Mouse (Mus musculus) liver, embryonic 16.5 days (tissue): ENCODE data around the gene Tpbpa. TPM values are rescaled to one million over a fixed set of nuclear protein-coding genes. Genes with fewer than 3 reads are reported as not detected.
A peak's percentile ranks its signal among the peaks of the same experiment; 100 is the strongest.
"Not testable (repeated sequence)": the region's sequence is repeated elsewhere in the genome, so short reads cannot be mapped to it uniquely, and the experiment has no call there.

Experiments used
- ATAC-seq: fragments of 200-750 bp; cut with Nextera tagmentation; 2 replicates; pipeline ENCODE4 v1.8.0; 2017; ENCODE audit warnings: low read depth, mild to moderate bottlenecking, moderate number of reproducible peaks, moderate library complexity
- H3K27ac ChIP-seq: fragments of 300-500 bp; sonication (generic); 2 replicates; pipeline ENCODE4 v1.5.1; 2014; ENCODE audit warnings: mild to moderate bottlenecking, low read length
- H3K27me3 ChIP-seq: fragments of 300-500 bp; sonication (generic); 2 replicates; pipeline ENCODE4 v1.6.1; 2014; ENCODE audit warnings: low read depth, low read length, mixed read lengths; ENCODE audit not compliant: control insufficient read depth, insufficient read depth
- H3K36me3 ChIP-seq: fragments of 300-500 bp; sonication (generic); 2 replicates; pipeline ENCODE4 v1.6.1; 2014; ENCODE audit warnings: mild to moderate bottlenecking; ENCODE audit not compliant: control insufficient read depth, insufficient read depth
- H3K4me1 ChIP-seq: fragments of 300-500 bp; sonication (generic); 2 replicates; pipeline ENCODE4 v1.6.1; 2014; ENCODE audit warnings: low read depth, low read length, mixed read lengths; ENCODE audit not compliant: control insufficient read depth
- H3K4me2 ChIP-seq: fragments of 300-500 bp; sonication (generic); 2 replicates; pipeline ENCODE4 v1.6.1; 2014; ENCODE audit warnings: low read depth, low read length, mixed read lengths
- H3K4me3 ChIP-seq: fragments of 300-500 bp; sonication (generic); 2 replicates; pipeline ENCODE4 v1.5.1; 2014; ENCODE audit warnings: low read depth, mild to moderate bottlenecking, low read length
- H3K9ac ChIP-seq: fragments of 300-500 bp; sonication (generic); 2 replicates; pipeline ENCODE4 v1.6.1; 2014; ENCODE audit warnings: low read depth, low read length
- H3K9me3 ChIP-seq: fragments of 300-500 bp; sonication (generic); replicated peaks from 2 replicates; pipeline ENCODE4 v1.6.1; 2016; ENCODE audit warnings: low read length; ENCODE audit not compliant: control insufficient read depth
- WGBS: fragments of 180-500 bp; shearing (Covaris S2); extraction: QIAGEN DNeasy Blood & Tissue Kit; methylation state at CpG from one replicate; pipeline ENCODE4 v1.1.7; 2014; ENCODE audit not compliant: insufficient replicate concordance; 5-methylcytosine and 5-hydroxymethylcytosine counted together
- polyA plus RNA-seq: library from polyadenylated mRNA; unstranded; fragments of >200 nt; fragmentation: Nextera tagmentation; extraction: Ambion mirVana; gene quantifications from 2 replicates; pipeline ENCODE4 v1.2.1, GENCODE M21; 2015

The Tpbpa gene
- polyA plus RNA-seq, 1 experiment from 2014 or later, result not detected

- not testable (repeated sequence) for H3K36me3 ChIP-seq, ATAC-seq, H3K27me3 ChIP-seq, H3K27ac ChIP-seq, H3K9ac ChIP-seq, H3K4me2 ChIP-seq, H3K4me3 ChIP-seq, H3K4me1 ChIP-seq, H3K9me3 ChIP-seq
- WGBS, result 91% methylated on average over 6 of the region's 8 CpGs
These were observed 45.0 kb downstream of the Tpbpa start, which contains the start of gene Gm49392 for GRCm38 (mm10) chr13:60896794-60897193. Gene Gm49392, minus strand, starts transcription at chr13:60896894.

- Histone ChIP-seq H3K4me1 (no peaks in the 10 kb centered on the region), H3K4me3 (no peak overlapping the region), H3K27ac (no peak overlapping the region), H3K4me2 (no peak overlapping the region), H3K27me3 (no peaks in the 10 kb centered on the region), H3K36me3 (no peaks in the 10 kb centered on the region), H3K9me3 (no peaks in the 10 kb centered on the region), H3K9ac (no peak overlapping the region)
- no peak for ATAC-seq
These were observed 46.2 kb downstream of the Tpbpa start for GRCm38 (mm10) chr13:60895406-60896160.

- H3K9me3 ChIP-seq, result no peaks in the 10 kb centered on the region
- H3K9ac ChIP-seq, result no peak overlapping the region
- no peaks in the 10 kb centered on the region for H3K4me1 ChIP-seq
- no peaks in the 10 kb centered on the region for H3K36me3 ChIP-seq
- no peak overlapping the region for H3K27ac ChIP-seq
- WGBS, result 36% methylated on average over 1 of the region's 1 CpGs
- H3K4me3 ChIP-seq, result no peak overlapping the region
- peak; percentile 27; the same call in 1 of the 2 replicates for ATAC-seq
- no peaks in the 10 kb centered on the region for H3K27me3 ChIP-seq
- H3K4me2 ChIP-seq, result no peak overlapping the region
These were observed 49.5 kb downstream of the Tpbpa start for GRCm38 (mm10) chr13:60892301-60892700.

Other genes starting within 250 kb of the Tpbpa start
- not detected in 2 replicates for gene BC051665, start 155.6 kb downstream of the Tpbpa start, polyA plus RNA-seq
- gene Ctsll3, start 139.1 kb downstream of the Tpbpa start, polyA plus RNA-seq, result not detected in 2 replicates
- 0.09 and 0.22 TPM in 2 replicates for gene 4930486L24Rik, start 77.5 kb downstream of the Tpbpa start, polyA plus RNA-seq
- 0.08 TPM in 1 of 2 replicates, not detected in the other for gene Gm49392, start 45.1 kb downstream of the Tpbpa start, polyA plus RNA-seq
- gene Ctla2b, start 44.5 kb downstream of the Tpbpa start, polyA plus RNA-seq, result 3.7 and 4.9 TPM in 2 replicates
- not detected in 2 replicates for gene Tpbpb, start 37.1 kb downstream of the Tpbpa start, polyA plus RNA-seq
- gene Gm49393, start 6.4 kb downstream of the Tpbpa start, polyA plus RNA-seq, result not detected in 2 replicates
- 1.9 and 2.5 TPM in 2 replicates for gene Gm49391, start 5.4 kb downstream of the Tpbpa start, polyA plus RNA-seq
- 21.5 and 25.4 TPM in 2 replicates for gene Ctla2a, start 5.4 kb downstream of the Tpbpa start, polyA plus RNA-seq
- gene Ctsj, start 64.0 kb upstream of the Tpbpa start, polyA plus RNA-seq, result not detected in 2 replicates
- not detected in 2 replicates for gene Ctsq, start 98.6 kb upstream of the Tpbpa start, polyA plus RNA-seq
- not detected in 2 replicates for gene Ctsr, start 222.3 kb upstream of the Tpbpa start, polyA plus RNA-seq